ENCODE assay signal across 22 mouse cellular contexts in the genomic region with DNA sequence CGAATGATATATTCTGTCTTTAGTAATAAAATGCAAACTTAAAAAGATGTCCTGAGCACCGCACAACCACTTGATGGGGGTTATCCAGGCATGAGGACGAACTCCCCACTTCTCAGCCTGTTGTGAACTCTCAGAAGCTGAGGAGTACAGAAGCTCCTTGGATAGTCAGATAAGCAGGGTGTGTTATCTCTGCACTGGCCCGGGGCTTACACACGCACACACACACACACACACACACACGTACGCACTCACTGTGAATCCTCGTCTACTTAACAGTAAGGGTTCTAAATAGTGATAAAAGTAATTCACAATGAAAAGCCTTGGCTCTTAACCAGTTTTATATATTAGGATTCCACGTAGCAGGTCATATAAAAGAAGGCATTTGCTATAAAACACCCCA.
DNase-seq lines count a peak whose midpoint lies in the region; ATAC-seq lines count a peak whose summit lies in the region.
"Had no signal": no experiment of that assay in that cellular context is flagged by ENCODE, and none has a peak within 500 bp of the region (broad histone marks: within the 10 kb centered on the region; RNA-seq: fewer than 3 reads in every experiment).

No protein-coding gene starts in this region.

- DNase-seq in heart, postnatal 25 days (ENCODE audit: low spot score), result no peak
- DNase-seq in liver, embryonic 11.5 days (ENCODE audit: low spot score), result no peak
- DNase-seq in lung, adult 18-20 months, result no peak
- no peak for DNase-seq in urinary bladder, adult 2 months (ENCODE audit: low spot score)
- no peak for DNase-seq in cerebellum, adult 8-10 months
- DNase-seq: adrenal gland, adult 8-10 months; adrenal gland, postnatal 36 days; cerebellum, adult 2 months; cerebellum, postnatal 14 days; embryo, embryonic 11 days; heart, adult 2 months; heart, postnatal 4 days had no signal

- no peak for ATAC-seq in heart, embryonic 12.5 days (ENCODE audit: insufficient number of reproducible peaks, low FRiP score)
- peak; percentile 71 for ATAC-seq in liver, embryonic 11.5 days (replicated peaks; ENCODE audit: low FRiP score)
- ATAC-seq in liver, embryonic 15.5 days (ENCODE audit: insufficient read depth), result peak; percentile 69
- peak; percentile 60 for ATAC-seq in megakaryocyte-erythroid progenitor cell, adult 5-6 weeks (replicated peaks; ENCODE audit: low FRiP score, low TSS enrichment, poor library complexity, severe bottlenecking)
- ATAC-seq: forebrain, embryonic 14.5 days had no signal

- 0 out of 2 replicates have a peak overlapping the region, but pooled peaks have one; percentile 24 for H3K27ac ChIP-seq in heart, embryonic 12.5 days (ENCODE audit: poor library complexity, severe bottlenecking)
- H3K27ac ChIP-seq in liver, embryonic 11.5 days (ENCODE audit: low read depth, low read length), result no peak overlapping the region
- H3K27ac ChIP-seq in liver, embryonic 15.5 days (replicated peaks), result no peak overlapping the region
- H3K27ac ChIP-seq: embryonic facial prominence, embryonic 15.5 days; forebrain, embryonic 10.5 days; heart, adult 2 months; hindbrain, embryonic 14.5 days had no signal

- no peak overlapping the region for H3K4me2 ChIP-seq in heart, embryonic 12.5 days
- no peak overlapping the region for H3K4me2 ChIP-seq in liver, embryonic 11.5 days
- no peak overlapping the region for H3K4me2 ChIP-seq in liver, embryonic 15.5 days
- H3K4me2 ChIP-seq: embryonic facial prominence, embryonic 15.5 days; heart, embryonic 13.5 days; hindbrain, embryonic 14.5 days had no signal

- WGBS in heart, embryonic 12.5 days, result 70% methylated on average over 9 of the region's 9 CpGs
- 59% methylated on average over 9 of the region's 9 CpGs for WGBS in liver, embryonic 11.5 days
- WGBS in liver, embryonic 15.5 days (ENCODE audit: insufficient replicate concordance), result 34% methylated on average over 9 of the region's 9 CpGs

- H3K4me3 ChIP-seq in heart, embryonic 12.5 days, result no peak overlapping the region
- no peak overlapping the region for H3K4me3 ChIP-seq in liver, embryonic 11.5 days (ENCODE audit: low read depth, low read length)
- no peak overlapping the region for H3K4me3 ChIP-seq in liver, embryonic 15.5 days (replicated peaks)
- H3K4me3 ChIP-seq: embryonic facial prominence, embryonic 15.5 days; erythroblast, embryonic 14.5 days; forebrain, embryonic 10.5 days; heart, adult 2 months; heart, embryonic 13.5 days had no signal

- peaks cover 31% of the 10 kb centered on the region for H3K4me1 ChIP-seq in heart, embryonic 12.5 days (replicated peaks)
- H3K4me1 ChIP-seq in liver, embryonic 11.5 days (replicated peaks; ENCODE audit: control insufficient read depth, insufficient read depth, low read length), result peaks cover 12% of the 10 kb centered on the region
- H3K4me1 ChIP-seq in liver, embryonic 15.5 days (replicated peaks), result peaks cover 32% of the 10 kb centered on the region
- H3K4me1 ChIP-seq: embryonic facial prominence, embryonic 15.5 days; forebrain, embryonic 10.5 days had no signal

- intact Hi-C loops in heart, postnatal 25 days (cut with DNase I), result no loop called here

- no peaks in the 10 kb centered on the region for H3K27me3 ChIP-seq in heart, embryonic 12.5 days (replicated peaks)
- H3K27me3 ChIP-seq in liver, embryonic 11.5 days (replicated peaks; ENCODE audit: control insufficient read depth, insufficient read depth, low read length), result no peaks in the 10 kb centered on the region
- H3K27me3 ChIP-seq in liver, embryonic 15.5 days, result no peaks in the 10 kb centered on the region
- H3K27me3 ChIP-seq: CH12.LX; embryonic facial prominence, embryonic 15.5 days; heart, embryonic 13.5 days had no signal

- no peaks in the 10 kb centered on the region for H3K9me3 ChIP-seq in heart, embryonic 12.5 days (replicated peaks)
- no peaks in the 10 kb centered on the region for H3K9me3 ChIP-seq in liver, embryonic 11.5 days (ENCODE audit: control insufficient read depth, low read length)
- H3K9me3 ChIP-seq in liver, embryonic 15.5 days (replicated peaks), result no peaks in the 10 kb centered on the region
- H3K9me3 ChIP-seq: embryonic facial prominence, embryonic 15.5 days; forebrain, embryonic 10.5 days; heart, embryonic 13.5 days had no signal

- H3K9ac ChIP-seq in heart, embryonic 12.5 days, result no peak overlapping the region
- no peak overlapping the region for H3K9ac ChIP-seq in liver, embryonic 11.5 days (ENCODE audit: low read depth, low read length)
- H3K9ac ChIP-seq in liver, embryonic 15.5 days, result no peak overlapping the region
- H3K9ac ChIP-seq: embryonic facial prominence, embryonic 15.5 days; heart, embryonic 13.5 days; hindbrain, embryonic 14.5 days had no signal

- peaks cover 66% of the 10 kb centered on the region for H3K36me3 ChIP-seq in heart, embryonic 12.5 days
- H3K36me3 ChIP-seq in liver, embryonic 11.5 days (ENCODE audit: control insufficient read depth, insufficient read depth, low read length), result peaks cover 13% of the 10 kb centered on the region; the same call in 1 of the 2 replicates
- peaks cover 84% of the 10 kb centered on the region for H3K36me3 ChIP-seq in liver, embryonic 15.5 days (replicated peaks)
